Mouse (Mus musculus): ENCODE data around the gene Ptprcap. TPM values are rescaled to one million over a fixed set of nuclear protein-coding genes. Genes with fewer than 3 reads are reported as not detected.
A peak's percentile ranks its signal among the peaks of the same experiment; 100 is the strongest.
"Not testable (repeated sequence)": the region's sequence is repeated elsewhere in the genome, so short reads cannot be mapped to it uniquely, and the experiment has no call there.

The Ptprcap gene
- polyA plus RNA-seq, 1 experiment from 2014 or later, result 7.5 TPM

DNA sequence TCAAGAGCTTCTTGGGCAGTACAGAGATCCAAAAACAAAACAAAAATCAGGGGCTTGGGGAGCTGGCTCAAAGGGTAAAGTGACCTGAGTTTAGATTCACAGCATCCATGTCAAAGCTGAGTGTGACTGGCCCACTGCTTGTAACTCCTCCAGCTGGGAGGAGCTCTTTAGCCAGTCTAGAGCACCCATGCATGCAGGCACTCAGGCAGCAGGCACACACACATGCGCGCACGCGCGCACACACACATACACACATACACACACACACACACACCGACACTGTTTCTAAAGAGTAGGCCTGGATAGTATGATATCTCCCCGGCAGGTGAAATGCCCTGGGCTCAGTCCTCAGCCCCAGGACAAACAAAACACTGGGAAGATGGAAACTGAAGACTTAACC, 36.4 kb upstream of the Ptprcap start:
- H3K4me3 ChIP-seq (replicated peaks), result no peak overlapping the region
- WGBS, result 96% methylated on average over 7 of the region's 7 CpGs
- H3K4me1 ChIP-seq, result peaks cover 21% of the 10 kb centered on the region
- H3K27ac ChIP-seq, result no peak overlapping the region
- peaks cover 32% of the 10 kb centered on the region for H3K36me3 ChIP-seq
- no peak overlapping the region for H3K9ac ChIP-seq
- no peak overlapping the region for H3K4me2 ChIP-seq
- ATAC-seq (ENCODE audit: insufficient read depth, low FRiP score, low read depth), result no peak
- H3K9me3 ChIP-seq, result no peaks in the 10 kb centered on the region
- H3K27me3 ChIP-seq (replicated peaks), result no peaks in the 10 kb centered on the region

- Histone ChIP-seq H3K36me3 (peaks cover 29% of the 10 kb centered on the region), H3K4me2 (no peak overlapping the region), H3K27ac (no peak overlapping the region), H3K9me3 (no peaks in the 10 kb centered on the region), H3K4me1 (peaks cover 18% of the 10 kb centered on the region), H3K27me3 (replicated peaks) (no peaks in the 10 kb centered on the region), H3K4me3 (replicated peaks) (no peak overlapping the region), H3K9ac (no peak overlapping the region)
- 96% methylated on average over 2 of the region's 2 CpGs for WGBS
- no peak for ATAC-seq (ENCODE audit: insufficient read depth, low FRiP score, low read depth)
Observed at GRCm38 (mm10) chr19:4118350-4118749, 35.1 kb upstream of the Ptprcap start.

- no peak overlapping the region for H3K9ac ChIP-seq
- H3K27me3 ChIP-seq (replicated peaks), result no peaks in the 10 kb centered on the region
- peaks cover 14% of the 10 kb centered on the region; the same call in 1 of the 2 replicates for H3K4me1 ChIP-seq
- peaks cover 17% of the 10 kb centered on the region for H3K36me3 ChIP-seq
- 73% methylated on average over 6 of the region's 6 CpGs for WGBS
- no peak overlapping the region for H3K27ac ChIP-seq
- peak overlapping the region; percentile 56; the same call in 1 of the 2 replicates for H3K4me2 ChIP-seq
- H3K9me3 ChIP-seq, result no peaks in the 10 kb centered on the region
- no peak overlapping the region for H3K4me3 ChIP-seq (replicated peaks)
- ATAC-seq (ENCODE audit: insufficient read depth, low FRiP score, low read depth), result no peak
Observed at GRCm38 (mm10) chr19:4119716-4120487, 33.5 kb upstream of the Ptprcap start.

- WGBS, result 97% methylated on average over 2 of the region's 2 CpGs
- Histone ChIP-seq H3K4me1 (peaks cover 14% of the 10 kb centered on the region; the same call in 1 of the 2 replicates), H3K27ac (no peak overlapping the region), H3K4me3 (replicated peaks) (peak overlapping the region; percentile 46), H3K27me3 (replicated peaks) (no peaks in the 10 kb centered on the region), H3K36me3 (peaks cover 11% of the 10 kb centered on the region), H3K9me3 (no peaks in the 10 kb centered on the region), H3K9ac (no peak overlapping the region), H3K4me2 (peak overlapping the region; percentile 56)
- no peak for ATAC-seq (ENCODE audit: insufficient read depth, low FRiP score, low read depth)
Observed at GRCm38 (mm10) chr19:4120496-4120895, 32.9 kb upstream of the Ptprcap start.

GRCm38 (mm10) chr19:4121097-4121805, 32.2 kb upstream of the Ptprcap start:
- peak; percentile 79 for ATAC-seq (ENCODE audit: insufficient read depth, low FRiP score, low read depth)

DNA sequence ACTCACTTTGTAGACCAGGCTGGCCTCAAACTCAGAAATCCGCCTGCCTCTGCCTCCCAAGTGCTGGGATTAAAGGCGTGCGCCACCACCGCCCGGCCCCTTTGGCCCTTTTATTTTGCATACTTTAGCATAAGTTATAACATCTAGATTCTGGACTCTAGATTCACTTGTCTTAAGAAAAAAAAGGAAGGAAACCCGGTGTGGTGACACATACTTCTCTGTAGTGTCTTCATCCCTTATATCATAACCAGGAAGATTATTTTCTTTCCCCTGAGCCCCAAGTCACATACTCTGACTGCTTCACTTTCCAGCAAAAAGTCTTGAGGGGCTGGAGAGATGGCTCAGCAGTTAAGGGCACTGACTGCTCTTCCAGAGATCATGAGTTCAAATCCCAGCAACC, 31.5 kb upstream of the Ptprcap start:
- ATAC-seq (ENCODE audit: insufficient read depth, low FRiP score, low read depth); H3K36me3 ChIP-seq: not testable (repeated sequence)

More at GRCm38 (mm10) chr19:4121097-4121805, 32.2 kb upstream of the Ptprcap start:
- peak overlapping the region; percentile 46 for H3K4me3 ChIP-seq (replicated peaks)
- peaks cover 5% of the 10 kb centered on the region; the same call in 1 of the 2 replicates for H3K36me3 ChIP-seq
- no peaks in the 10 kb centered on the region for H3K27me3 ChIP-seq (replicated peaks)
- H3K4me1 ChIP-seq, result peaks cover 14% of the 10 kb centered on the region; the same call in 1 of the 2 replicates
- H3K9ac ChIP-seq, result peak overlapping the region; percentile 23; the same call in 1 of the 2 replicates
- peak overlapping the region; percentile 56 for H3K4me2 ChIP-seq
- H3K9me3 ChIP-seq, result no peaks in the 10 kb centered on the region
- 3% methylated on average over 38 of the region's 38 CpGs for WGBS
- peak overlapping the region; percentile 55; the same call in 1 of the 2 replicates for H3K27ac ChIP-seq

DNA sequence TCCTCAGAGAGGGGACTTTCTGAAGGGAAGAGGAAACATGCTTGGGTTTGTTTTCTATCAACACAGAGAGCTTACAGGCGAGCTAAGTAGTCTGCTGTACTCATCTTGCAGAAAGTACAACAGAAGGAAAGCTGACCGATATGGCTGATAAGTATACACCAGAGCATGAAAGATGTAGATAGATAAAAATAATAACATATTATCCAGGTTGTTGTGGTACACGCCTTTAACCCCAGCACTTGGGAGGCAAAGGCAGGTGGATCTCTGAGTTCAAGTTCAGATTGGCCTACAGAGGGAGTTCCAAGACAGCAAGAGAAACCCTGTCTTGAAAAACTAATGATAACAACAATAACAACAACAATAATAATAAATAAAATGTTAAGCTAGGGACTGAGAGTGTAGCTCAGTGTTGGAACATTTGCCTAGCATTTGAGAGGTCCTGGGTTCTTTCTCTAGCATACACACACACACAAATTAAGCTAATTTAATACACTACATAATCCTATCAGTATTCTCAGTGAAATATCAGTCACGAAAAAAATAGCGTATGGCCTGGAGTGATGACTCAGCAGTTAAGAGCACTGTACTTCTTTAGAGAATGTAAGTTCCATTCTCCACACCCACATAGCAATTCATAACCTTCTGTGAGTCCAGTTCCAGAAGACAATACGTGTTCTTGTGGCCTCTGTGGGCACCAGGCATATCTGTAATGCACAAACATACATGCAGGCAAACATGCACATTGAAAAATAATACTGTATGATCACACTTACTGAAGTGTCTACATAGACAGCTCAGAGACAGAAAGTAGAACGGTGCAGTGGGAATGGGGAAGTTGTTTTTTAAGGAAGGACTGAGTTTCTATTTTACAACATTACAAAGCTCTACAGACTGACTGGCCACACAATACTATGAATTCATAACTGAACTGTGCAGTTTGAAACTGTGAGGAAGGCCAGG, 30.7 kb upstream of the Ptprcap start:
- no peak overlapping the region for H3K9ac ChIP-seq
- H3K36me3 ChIP-seq, result peaks cover 7% of the 10 kb centered on the region; the same call in 1 of the 2 replicates
- H3K27me3 ChIP-seq (replicated peaks), result no peaks in the 10 kb centered on the region
- H3K9me3 ChIP-seq, result no peaks in the 10 kb centered on the region
- WGBS, result 79% methylated on average over 7 of the region's 7 CpGs
- H3K4me3 ChIP-seq (replicated peaks), result no peak overlapping the region
- ATAC-seq (ENCODE audit: insufficient read depth, low FRiP score, low read depth), result no peak
- no peak overlapping the region for H3K4me2 ChIP-seq
- peaks cover 28% of the 10 kb centered on the region for H3K4me1 ChIP-seq
- no peak overlapping the region for H3K27ac ChIP-seq

More for the DNA sequence above, 31.5 kb upstream of the Ptprcap start:
- H3K9me3 ChIP-seq; H3K9ac ChIP-seq; H3K27me3 ChIP-seq (replicated peaks); H3K4me3 ChIP-seq (replicated peaks); H3K27ac ChIP-seq: not testable (repeated sequence)
- WGBS, result 58% methylated on average over 6 of the region's 6 CpGs
- peak overlapping the region; percentile 11; the same call in 1 of the 2 replicates for H3K4me2 ChIP-seq
- H3K4me1 ChIP-seq, result peaks cover 20% of the 10 kb centered on the region

DNA sequence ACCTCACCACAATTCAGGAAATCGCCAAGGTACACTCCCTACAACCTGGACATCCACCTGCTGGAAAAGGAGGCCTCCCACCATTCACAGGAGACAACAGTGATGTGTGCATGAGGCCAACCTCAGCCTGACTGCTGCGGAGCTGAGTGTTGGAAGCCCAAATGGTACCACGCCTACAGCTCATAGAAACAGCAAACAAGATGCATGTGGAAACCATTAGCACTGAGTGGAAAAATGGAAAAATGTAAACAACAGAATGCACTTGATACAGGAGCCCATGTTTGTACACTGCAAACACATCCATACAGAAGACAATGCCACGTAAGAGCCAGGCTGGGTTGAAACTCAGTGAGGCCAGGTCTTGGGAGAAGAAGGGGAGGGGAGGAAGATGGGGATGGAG, 29.0 kb upstream of the Ptprcap start:
- Histone ChIP-seq H3K9ac (no peak overlapping the region), H3K4me1 (peaks cover 28% of the 10 kb centered on the region), H3K36me3 (peaks cover 7% of the 10 kb centered on the region; the same call in 1 of the 2 replicates), H3K4me2 (no peak overlapping the region), H3K4me3 (replicated peaks) (no peak overlapping the region), H3K27me3 (replicated peaks) (no peaks in the 10 kb centered on the region), H3K9me3 (no peaks in the 10 kb centered on the region), H3K27ac (no peak overlapping the region)
- ATAC-seq (ENCODE audit: insufficient read depth, low FRiP score, low read depth), result no peak
- WGBS, result 74% methylated on average over 4 of the region's 4 CpGs

DNA sequence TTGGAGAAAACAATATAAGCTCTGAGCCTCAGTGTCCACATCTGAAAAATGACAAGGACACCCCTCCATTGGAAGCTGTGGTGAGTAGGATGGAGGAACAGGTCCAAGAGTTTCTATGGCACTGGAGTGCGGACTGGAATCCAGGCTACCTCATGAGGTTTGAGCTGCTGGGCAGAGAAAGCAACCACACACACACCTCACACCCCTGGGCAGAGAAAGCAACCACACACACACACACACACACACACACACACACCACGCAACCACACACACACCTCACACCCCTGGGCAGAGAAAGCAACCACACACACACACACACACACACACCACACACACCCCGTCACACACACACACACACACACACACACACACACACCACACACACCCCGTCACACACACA, 28.1 kb upstream of the Ptprcap start:
- H3K27me3 ChIP-seq (replicated peaks); H3K36me3 ChIP-seq; H3K9ac ChIP-seq; H3K9me3 ChIP-seq: not testable (repeated sequence)
- peak overlapping the region; percentile 40; the same call in 1 of the 2 replicates for H3K27ac ChIP-seq
- peak overlapping the region; percentile 86 for H3K4me3 ChIP-seq (replicated peaks)
- 22% methylated on average over 3 of the region's 4 CpGs for WGBS
- ATAC-seq (ENCODE audit: insufficient read depth, low FRiP score, low read depth), result peak; percentile 2
- H3K4me2 ChIP-seq, result peak overlapping the region; percentile 44
- H3K4me1 ChIP-seq, result peaks cover 25% of the 10 kb centered on the region

GRCm38 (mm10) chr19:4125741-4126696, 27.4 kb upstream of the Ptprcap start, which contains the start of gene Aip:
TSS of gene Aip (minus strand) at chr19:4125858.
- Histone ChIP-seq H3K9ac (peak within 1 kb of the TSS; percentile 84), H3K4me3 (replicated peaks) (peak within 1 kb of the TSS; percentile 86), H3K27me3 (replicated peaks) (no peaks in the 10 kb centered on the region), H3K4me2 (peak within 1 kb of the TSS; percentile 75), H3K27ac (peak within 1 kb of the TSS; percentile 69; the same call in 1 of the 2 replicates), H3K36me3 (peaks cover 7% of the 10 kb centered on the region; the same call in 1 of the 2 replicates), H3K9me3 (no peaks in the 10 kb centered on the region), H3K4me1 (peaks cover 18% of the 10 kb centered on the region)
- ATAC-seq (ENCODE audit: insufficient read depth, low FRiP score, low read depth), result peak; percentile 94
- WGBS, result under 1% methylated on average over 64 of the region's 64 CpGs

Measured in stomach, embryonic 15.5 days (tissue).